Mouse (Mus musculus) common myeloid progenitor, adult 5-6 weeks (primary cell): ENCODE results near the gene Iqcf3. TPM values are rescaled to one million over a fixed set of nuclear protein-coding genes. Genes with fewer than 3 reads are reported as not detected.

Experiments
- ATAC-seq: replicated peaks from 2 replicates; pipeline ENCODE4 v1.8.0; 2016; ENCODE audit warnings: low read depth, mild to moderate bottlenecking, moderate TSS enrichment, inconsistent platforms; ENCODE audit not compliant: poor library complexity, severe bottlenecking
- total RNA-seq: library from RNA; stranded (forward); fragments of 200-1000, 187-1606 nt; gene quantifications from 2 replicates; pipeline ENCODE4 v1.2.3, GENCODE M21; 2017

The Iqcf3 gene
- total RNA-seq, 1 experiment from 2014 or later, result not detected

GRCm38 (mm10) chr9:106456325-106457162 is 104.9 kb downstream of the Iqcf3 start:
- no peak for ATAC-seq

DNA sequence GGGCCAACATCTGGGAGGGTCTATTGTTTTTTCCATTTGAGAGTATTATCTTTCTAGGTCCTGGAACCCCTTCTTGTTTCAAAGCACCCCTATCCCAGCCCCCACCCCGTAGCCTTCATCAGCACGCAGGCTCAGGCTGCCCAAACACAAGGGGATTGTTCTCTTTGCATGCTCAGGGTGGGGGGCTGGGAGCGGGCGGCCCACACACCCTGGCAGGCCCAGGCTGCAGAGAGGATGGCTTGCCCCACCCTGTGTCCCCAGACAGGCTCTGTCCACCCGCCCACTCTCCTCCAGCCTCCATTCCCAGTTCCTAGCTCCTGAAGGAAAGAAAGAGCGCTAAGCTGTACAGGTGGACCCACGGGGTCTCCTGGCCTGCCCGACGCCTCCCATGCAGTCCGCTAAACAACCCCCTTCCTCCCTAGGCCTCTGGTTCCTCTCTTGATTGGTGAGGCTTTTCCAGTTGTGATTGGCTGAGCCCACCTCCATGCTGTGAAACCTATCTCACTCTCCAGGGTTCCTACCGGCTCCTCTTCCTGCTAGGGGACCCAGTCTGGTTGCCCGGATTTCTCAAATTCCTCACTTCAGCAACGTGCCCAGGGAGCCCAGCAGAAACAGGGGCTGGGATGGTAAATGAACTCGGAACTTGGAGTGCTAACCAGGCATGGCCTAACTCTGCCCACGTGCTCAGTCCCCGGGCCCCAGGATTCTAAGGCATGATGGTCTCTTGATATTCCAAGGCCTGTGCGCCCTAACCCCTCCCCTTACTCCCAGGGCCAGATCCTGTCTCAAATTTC is 106.3 kb downstream of the Iqcf3 start:
- ATAC-seq, result no peak

- ATAC-seq, result no peak
Observed at GRCm38 (mm10) chr9:106454071-106454761, 107.2 kb downstream of the Iqcf3 start.

- ATAC-seq, result peak; percentile 48
Observed at GRCm38 (mm10) chr9:106453271-106454070, 108.0 kb downstream of the Iqcf3 start, which contains the start of gene Pcbp4. Gene Pcbp4 (plus strand): TSS chr9:106453291.

Other genes with a start within 250 kb of the Iqcf3 start
- 10.1 and 23.6 TPM in 2 replicates for gene Dusp7, start 193.0 kb downstream of the Iqcf3 start, total RNA-seq
- gene Rpl29, start 132.2 kb downstream of the Iqcf3 start, total RNA-seq, result 1,609 and 1,977 TPM in 2 replicates
- gene Acy1, start 123.3 kb downstream of the Iqcf3 start, total RNA-seq, result 23.8 and 30.1 TPM in 2 replicates
- 10.0 and 13.4 TPM in 2 replicates for gene Abhd14b, start 114.2 kb downstream of the Iqcf3 start, total RNA-seq
- 22.0 and 28.9 TPM in 2 replicates for gene Abhd14a, start 114.0 kb downstream of the Iqcf3 start, total RNA-seq
- gene Pcbp4, start 108.3 kb downstream of the Iqcf3 start, total RNA-seq, result 2.3 and 3.3 TPM in 2 replicates
- not detected in 2 replicates for gene Gpr62, start 95.7 kb downstream of the Iqcf3 start, total RNA-seq
- 43.9 and 64.9 TPM in 2 replicates for gene Rrp9, start 85.7 kb downstream of the Iqcf3 start, total RNA-seq
- 11.0 and 15.3 TPM in 2 replicates for gene Parp3, start 84.7 kb downstream of the Iqcf3 start, total RNA-seq
- not detected in 2 replicates for gene Iqcf1, start 61.7 kb downstream of the Iqcf3 start, total RNA-seq
- gene Iqcf5, start 47.1 kb downstream of the Iqcf3 start, total RNA-seq, result not detected in 2 replicates
- gene Iqcf4, start 9.4 kb upstream of the Iqcf3 start, total RNA-seq, result not detected in 2 replicates
- gene Iqcf6, start 65.0 kb upstream of the Iqcf3 start, total RNA-seq, result not detected in 2 replicates
- not detected in 2 replicates for gene Grm2, start 94.5 kb upstream of the Iqcf3 start, total RNA-seq
- 20.0 and 29.3 TPM in 2 replicates for gene Tex264, start 124.3 kb upstream of the Iqcf3 start, total RNA-seq
- gene Rad54l2, start 227.6 kb upstream of the Iqcf3 start, total RNA-seq, result 16.2 and 21.5 TPM in 2 replicates